Mouse (Mus musculus) kidney, embryonic 15.5 days (tissue): ENCODE measurements at regions not wholly inside any gene's neighbourhood (a gene's known extent, or its start where the extent isn't known, plus 50 kb on each side); places are given as distances from the start of the nearest gene placed in this dataset.

Experiments
- ATAC-seq: fragments of 200-750 bp; cut with Nextera tagmentation; replicated peaks from 2 replicates; pipeline ENCODE4 v1.8.0; 2017; ENCODE audit warnings: moderate TSS enrichment; ENCODE audit not compliant: low FRiP score
- H3K27ac ChIP-seq: fragments of 300-500 bp; sonication (generic); 2 replicates; pipeline ENCODE4 v1.5.1; 2015; ENCODE audit warnings: mild to moderate bottlenecking, inconsistent platforms
- H3K27me3 ChIP-seq: fragments of 300-500 bp; sonication (generic); 2 replicates; pipeline ENCODE4 v1.6.1; 2015; ENCODE audit warnings: inconsistent platforms
- H3K36me3 ChIP-seq: fragments of 300-500 bp; sonication (generic); 2 replicates; pipeline ENCODE4 v1.6.1; 2015; ENCODE audit warnings: inconsistent platforms
- H3K4me1 ChIP-seq: fragments of 300-500 bp; sonication (generic); 2 replicates; pipeline ENCODE4 v1.6.1; 2015; ENCODE audit warnings: inconsistent platforms
- H3K4me2 ChIP-seq: fragments of 300-500 bp; sonication (generic); 2 replicates; pipeline ENCODE4 v1.6.1; 2015; ENCODE audit warnings: moderate library complexity, mild to moderate bottlenecking, inconsistent platforms
- H3K4me3 ChIP-seq: fragments of 300-500 bp; sonication (generic); replicated peaks from 2 replicates; pipeline ENCODE4 v1.5.1; 2015; ENCODE audit warnings: mild to moderate bottlenecking, inconsistent platforms
- H3K9ac ChIP-seq: fragments of 300-500 bp; sonication (generic); 2 replicates; pipeline ENCODE4 v1.6.1; 2015; ENCODE audit warnings: mild to moderate bottlenecking, inconsistent platforms
- H3K9me3 ChIP-seq: fragments of 300-500 bp; sonication (generic); replicated peaks from 2 replicates; pipeline ENCODE4 v1.6.1; 2016; ENCODE audit warnings: inconsistent platforms
- WGBS: fragments of 180-500 bp; shearing (Covaris S2); methylation state at CpG from one replicate; pipeline ENCODE4 v1.1.7; 2015; ENCODE audit warnings: mixed read lengths; 5-methylcytosine and 5-hydroxymethylcytosine counted together

DNA sequence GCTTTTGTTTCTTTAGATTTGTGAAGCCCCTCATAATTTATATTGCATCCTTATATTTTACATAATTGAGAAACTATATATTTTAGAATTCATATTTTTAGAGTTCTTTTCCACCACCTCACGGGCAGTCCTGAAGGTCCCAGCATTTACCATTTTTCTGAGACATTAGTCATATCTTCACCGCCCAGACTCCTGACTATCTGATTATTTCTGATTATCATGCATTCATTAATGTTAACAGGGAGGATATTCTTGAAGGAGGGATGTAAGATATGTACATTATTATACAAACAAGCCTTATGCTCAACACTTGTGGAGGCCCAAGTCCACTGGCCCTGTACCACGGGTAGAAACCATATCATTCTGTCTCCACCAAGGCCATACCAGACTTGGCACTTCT is 743.4 kb downstream of the Hace1 start:
- Histone ChIP-seq H3K27me3 (no peaks in the 10 kb centered on the region), H3K36me3 (no peaks in the 10 kb centered on the region), H3K4me3 (no peak overlapping the region), H3K4me1 (no peaks in the 10 kb centered on the region), H3K4me2 (no peak overlapping the region), H3K27ac (no peak overlapping the region), H3K9me3 (no peaks in the 10 kb centered on the region), H3K9ac (no peak overlapping the region)
- ATAC-seq: no peak
- WGBS: 91% methylated on average over 3 of the region's 3 CpGs

DNA sequence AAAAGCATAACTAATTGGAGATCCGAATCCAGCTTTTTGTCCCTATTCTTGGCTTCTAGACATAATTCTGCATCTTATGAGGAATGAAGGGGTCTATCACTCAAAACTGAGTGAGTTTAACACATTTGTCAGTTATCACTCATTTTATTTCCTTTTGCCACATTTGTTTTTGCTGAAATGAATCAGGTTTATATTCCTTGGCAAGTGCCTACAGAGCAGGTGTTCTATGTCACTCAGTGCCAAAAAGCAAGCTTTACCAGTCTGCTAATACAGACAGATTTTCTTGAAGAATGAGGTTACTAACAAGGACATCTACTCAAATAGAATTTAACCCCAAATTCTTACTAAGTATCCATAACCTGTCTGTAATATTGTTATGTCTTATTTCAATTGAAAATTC is 751.4 kb downstream of the Hace1 start:
- Histone ChIP-seq H3K9ac (no peak overlapping the region), H3K27me3 (no peaks in the 10 kb centered on the region), H3K4me3 (no peak overlapping the region), H3K36me3 (no peaks in the 10 kb centered on the region), H3K4me1 (no peaks in the 10 kb centered on the region), H3K9me3 (no peaks in the 10 kb centered on the region), H3K4me2 (no peak overlapping the region), H3K27ac (no peak overlapping the region)
- 86% methylated on average over 1 of the region's 1 CpGs for WGBS
- ATAC-seq: no peak

DNA sequence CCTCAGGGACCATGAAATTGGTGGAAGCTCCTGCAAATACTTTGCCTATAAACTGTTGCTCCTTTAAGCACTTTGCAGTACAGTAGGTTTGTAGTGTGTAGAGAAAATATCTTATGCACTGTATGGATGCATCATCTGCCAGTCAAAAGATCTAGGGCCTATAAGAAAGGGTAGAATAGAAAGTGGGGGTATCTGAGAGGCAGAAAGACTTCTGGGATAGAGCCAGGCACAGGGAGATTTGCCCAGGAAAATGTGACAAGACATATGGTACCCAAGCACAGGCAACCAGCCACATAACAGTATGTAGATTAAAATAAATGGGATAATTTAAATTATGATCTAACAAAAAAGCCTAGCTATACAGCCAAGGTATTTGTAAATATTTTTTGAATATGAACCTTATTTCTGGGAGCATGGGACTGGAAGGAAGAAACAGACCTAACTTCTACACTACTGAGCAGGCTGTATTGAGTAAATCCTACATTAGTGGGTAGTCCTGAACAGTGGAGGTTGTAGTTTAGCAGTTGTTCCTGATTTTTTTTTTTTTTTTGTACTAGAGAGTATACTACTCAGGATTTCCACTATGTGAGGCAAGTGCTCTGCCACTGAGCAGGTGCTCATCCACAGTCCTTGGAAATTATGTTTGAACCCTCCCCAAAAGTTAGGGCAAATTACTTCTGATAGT is 754.1 kb downstream of the Hace1 start:
- H3K9me3 ChIP-seq: no peaks in the 10 kb centered on the region
- H3K9ac ChIP-seq: no peak overlapping the region
- no peaks in the 10 kb centered on the region for H3K36me3 ChIP-seq
- no peak for ATAC-seq
- H3K27me3 ChIP-seq: no peaks in the 10 kb centered on the region
- H3K4me3 ChIP-seq: no peak overlapping the region
- no peak overlapping the region for H3K4me2 ChIP-seq
- H3K4me1 ChIP-seq: no peaks in the 10 kb centered on the region
- no peak overlapping the region for H3K27ac ChIP-seq

DNA sequence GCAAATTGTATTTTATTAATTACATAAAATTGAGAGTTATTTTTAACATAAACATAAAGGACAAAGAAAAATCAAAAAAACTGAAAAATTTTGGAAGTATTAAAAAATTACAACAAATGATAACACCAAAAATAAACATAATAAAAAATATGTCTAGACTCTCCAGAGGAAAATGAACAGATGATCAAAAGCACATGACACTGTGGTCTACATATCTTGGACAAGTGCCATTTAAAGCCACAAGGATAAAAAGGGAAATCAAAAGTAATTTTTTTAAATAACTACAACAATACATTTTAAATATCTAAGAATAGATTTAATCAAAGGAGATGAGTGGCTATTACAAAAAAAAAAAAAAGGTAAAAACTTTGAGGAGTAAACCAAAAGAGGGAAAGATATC is 755.6 kb downstream of the Hace1 start:
- no peaks in the 10 kb centered on the region for H3K27me3 ChIP-seq
- no peaks in the 10 kb centered on the region for H3K9me3 ChIP-seq
- ATAC-seq: no peak
- no peak overlapping the region for H3K4me2 ChIP-seq
- H3K9ac ChIP-seq: no peak overlapping the region
- no peak overlapping the region for H3K27ac ChIP-seq
- H3K4me3 ChIP-seq: no peak overlapping the region
- no peaks in the 10 kb centered on the region for H3K4me1 ChIP-seq
- no peaks in the 10 kb centered on the region for H3K36me3 ChIP-seq

DNA sequence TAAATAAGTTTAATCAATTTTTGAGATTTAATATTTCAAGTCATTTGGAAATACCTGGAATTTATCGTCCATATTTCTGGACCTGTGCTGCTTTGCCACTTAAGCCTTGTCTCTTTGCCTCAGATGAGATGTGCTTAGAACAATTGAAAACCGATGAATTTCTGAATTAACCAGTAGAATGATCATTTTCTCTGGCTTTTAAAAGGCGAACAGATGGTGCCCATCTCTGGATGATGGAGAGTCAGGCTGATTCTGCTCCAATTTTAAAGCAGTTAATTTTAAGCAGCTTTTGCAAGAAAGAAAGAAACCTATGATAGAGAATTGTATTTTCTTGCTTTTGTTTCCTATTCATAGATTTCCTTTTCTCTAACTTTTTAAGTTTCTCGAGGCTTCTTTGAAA is 767.7 kb downstream of the Hace1 start:
- H3K36me3 ChIP-seq: no peaks in the 10 kb centered on the region
- WGBS: 80% methylated on average over 4 of the region's 4 CpGs
- no peaks in the 10 kb centered on the region for H3K27me3 ChIP-seq
- H3K4me2 ChIP-seq: no peak overlapping the region
- H3K27ac ChIP-seq: no peak overlapping the region
- H3K9ac ChIP-seq: no peak overlapping the region
- H3K4me1 ChIP-seq: no peaks in the 10 kb centered on the region
- no peak for ATAC-seq
- no peaks in the 10 kb centered on the region for H3K9me3 ChIP-seq
- H3K4me3 ChIP-seq: no peak overlapping the region

DNA sequence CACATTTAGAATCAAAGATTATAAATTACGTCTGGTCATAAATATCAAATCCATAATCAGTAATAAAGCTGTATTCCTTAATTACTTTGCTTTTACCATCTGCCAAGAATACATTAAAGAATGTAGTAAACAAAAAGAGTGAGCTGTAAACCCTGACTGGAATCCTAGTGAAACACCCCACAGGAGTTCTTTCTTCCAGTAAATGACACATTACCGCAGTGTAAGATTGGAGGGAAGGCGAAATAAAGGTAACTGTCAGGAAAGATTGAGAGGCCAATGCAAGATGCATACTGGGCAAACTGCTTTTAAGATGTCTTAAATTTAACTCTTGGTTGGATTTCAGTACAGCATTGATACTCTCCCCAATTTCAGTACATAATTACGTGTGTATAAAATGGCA is 772.0 kb downstream of the Hace1 start:
- H3K4me1 ChIP-seq: no peaks in the 10 kb centered on the region
- no peak overlapping the region for H3K4me3 ChIP-seq
- no peaks in the 10 kb centered on the region for H3K36me3 ChIP-seq
- no peaks in the 10 kb centered on the region for H3K9me3 ChIP-seq
- H3K27ac ChIP-seq: no peak overlapping the region
- no peaks in the 10 kb centered on the region for H3K27me3 ChIP-seq
- 76% methylated on average over 4 of the region's 4 CpGs for WGBS
- ATAC-seq: no peak
- no peak overlapping the region for H3K4me2 ChIP-seq
- H3K9ac ChIP-seq: no peak overlapping the region

DNA sequence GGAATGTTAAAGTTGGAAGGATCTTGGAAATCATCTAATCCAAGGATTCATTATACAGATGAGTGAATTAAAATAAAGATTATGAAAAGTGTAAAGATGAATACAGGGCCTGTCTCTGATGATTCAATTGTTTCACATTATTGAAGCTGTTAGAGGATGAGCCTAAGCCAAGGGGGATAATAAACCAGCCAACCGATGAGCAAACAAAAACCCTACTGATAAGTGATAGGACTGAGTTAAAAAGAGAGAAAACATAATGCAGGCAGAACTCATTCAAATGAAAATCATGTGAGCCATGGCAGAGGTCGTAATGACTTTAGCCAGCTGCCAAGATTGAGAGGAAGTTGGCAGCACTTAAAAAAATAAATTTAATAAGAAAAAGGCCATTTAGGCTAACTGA is 772.6 kb downstream of the Hace1 start:
- H3K27ac ChIP-seq: no peak overlapping the region
- WGBS: 54% methylated on average over 2 of the region's 2 CpGs
- H3K36me3 ChIP-seq: no peaks in the 10 kb centered on the region
- no peaks in the 10 kb centered on the region for H3K27me3 ChIP-seq
- H3K9me3 ChIP-seq: no peaks in the 10 kb centered on the region
- H3K4me1 ChIP-seq: no peaks in the 10 kb centered on the region
- no peak overlapping the region for H3K4me2 ChIP-seq
- H3K9ac ChIP-seq: no peak overlapping the region
- H3K4me3 ChIP-seq: no peak overlapping the region
- no peak for ATAC-seq

DNA sequence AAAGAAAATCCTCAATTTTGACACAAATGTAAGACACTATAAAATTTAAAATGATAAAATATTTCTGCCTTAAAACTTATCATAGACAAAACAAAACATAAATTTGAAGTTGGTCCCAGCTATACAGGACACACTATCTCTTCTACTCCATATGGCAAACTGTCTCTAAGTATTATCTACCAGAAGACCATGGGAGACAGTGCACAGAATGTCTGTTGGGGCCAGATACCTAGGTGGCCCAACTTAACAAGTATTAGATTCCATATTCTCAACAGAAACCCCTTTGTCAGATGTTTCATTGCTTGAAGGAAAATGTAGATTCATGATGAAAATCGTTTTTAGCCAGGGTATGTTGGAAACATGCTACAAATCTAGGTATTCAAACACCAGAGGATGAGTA is 779.1 kb downstream of the Hace1 start:
- ATAC-seq: no peak
- no peak overlapping the region for H3K27ac ChIP-seq
- H3K27me3 ChIP-seq: no peaks in the 10 kb centered on the region
- no peak overlapping the region for H3K4me3 ChIP-seq
- H3K36me3 ChIP-seq: no peaks in the 10 kb centered on the region
- WGBS: 78% methylated on average over 1 of the region's 1 CpGs
- no peak overlapping the region for H3K4me2 ChIP-seq
- no peaks in the 10 kb centered on the region for H3K9me3 ChIP-seq
- H3K9ac ChIP-seq: no peak overlapping the region
- H3K4me1 ChIP-seq: no peaks in the 10 kb centered on the region

DNA sequence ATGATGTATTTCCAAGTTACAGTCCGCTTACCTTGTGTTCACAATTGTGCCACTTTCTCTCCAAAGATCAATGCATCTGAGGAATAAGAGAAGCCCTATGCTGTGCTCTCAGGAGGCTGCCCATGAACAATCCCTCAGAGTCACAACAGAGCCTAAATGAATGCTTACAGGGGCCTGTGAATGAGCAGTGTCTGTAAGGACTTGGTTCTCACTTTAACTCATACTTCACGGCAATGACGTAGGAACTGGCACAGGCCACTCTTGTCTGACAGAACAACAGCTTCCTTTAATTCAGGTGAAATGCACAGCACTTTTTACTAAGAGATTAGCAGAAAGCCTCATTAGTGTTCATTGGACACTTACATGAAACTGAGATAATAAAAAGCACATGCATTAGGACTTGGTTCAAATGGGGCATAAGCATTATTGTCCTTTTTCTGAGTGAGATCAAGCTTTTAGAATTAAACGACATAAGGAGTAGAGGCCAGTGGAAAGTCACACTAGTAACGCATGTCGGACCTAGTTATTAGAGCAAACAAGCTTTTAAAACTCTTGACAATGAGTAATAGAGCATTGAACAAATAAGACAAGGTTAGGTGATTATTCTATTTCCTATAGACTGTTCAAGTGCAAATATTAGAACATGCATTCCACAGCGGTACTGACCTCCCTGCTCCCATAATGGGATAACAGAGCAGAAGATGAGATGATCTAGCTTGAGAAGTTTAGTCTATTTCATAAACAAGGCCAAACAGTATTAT is 796.3 kb downstream of the Hace1 start:
- Histone ChIP-seq H3K36me3 (no peaks in the 10 kb centered on the region), H3K9ac (no peak overlapping the region), H3K4me1 (no peaks in the 10 kb centered on the region), H3K9me3 (no peaks in the 10 kb centered on the region), H3K4me3 (no peak overlapping the region), H3K27ac (no peak overlapping the region), H3K4me2 (no peak overlapping the region), H3K27me3 (no peaks in the 10 kb centered on the region)
- WGBS: 74% methylated on average over 7 of the region's 7 CpGs
- no peak for ATAC-seq

DNA sequence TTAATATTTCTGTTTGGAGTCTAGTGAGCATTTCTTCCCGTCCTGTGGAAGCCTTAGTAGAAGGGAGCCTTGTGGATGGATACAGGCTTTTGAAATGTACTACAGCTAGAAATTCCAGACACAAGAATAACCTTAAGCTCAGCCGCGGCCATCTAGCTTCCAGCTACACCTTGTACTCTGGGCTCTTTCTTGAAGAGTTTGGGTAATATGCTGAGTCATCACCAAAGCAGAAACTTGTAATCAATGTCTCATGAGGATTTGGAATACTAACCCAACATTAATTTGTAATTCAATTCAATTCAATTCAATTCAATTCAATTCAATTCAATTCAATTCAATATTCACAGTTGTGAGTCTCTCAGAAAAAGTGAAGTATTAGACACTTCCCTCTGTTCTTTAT is 797.0 kb downstream of the Hace1 start:
- Histone ChIP-seq H3K27me3 (no peaks in the 10 kb centered on the region), H3K9ac (no peak overlapping the region), H3K4me3 (no peak overlapping the region), H3K27ac (no peak overlapping the region), H3K4me1 (no peaks in the 10 kb centered on the region), H3K36me3 (no peaks in the 10 kb centered on the region), H3K9me3 (no peaks in the 10 kb centered on the region), H3K4me2 (no peak overlapping the region)
- 86% methylated on average over 3 of the region's 3 CpGs for WGBS
- ATAC-seq: no peak

DNA sequence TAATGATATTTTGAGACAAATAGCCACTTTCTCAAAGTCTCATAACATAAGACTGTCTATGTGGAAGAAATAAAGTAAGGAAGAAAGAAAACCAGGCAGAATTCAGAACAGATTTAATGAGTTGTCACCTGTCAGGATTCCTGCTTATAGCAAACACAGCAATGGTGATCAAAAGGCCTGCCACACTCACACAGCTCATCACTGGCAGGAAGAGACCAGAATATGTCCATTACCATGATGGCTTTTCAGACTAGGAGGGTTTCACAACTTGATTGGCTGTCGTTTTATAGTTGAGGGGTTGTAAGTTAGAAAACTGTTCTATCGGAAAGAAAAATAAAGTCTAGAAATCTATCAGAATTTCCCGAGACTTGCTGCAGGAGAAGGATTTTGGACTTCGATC is 819.5 kb downstream of the Hace1 start:
- Histone ChIP-seq H3K4me2 (no peak overlapping the region), H3K4me3 (no peak overlapping the region), H3K36me3 (no peaks in the 10 kb centered on the region), H3K4me1 (no peaks in the 10 kb centered on the region), H3K27ac (no peak overlapping the region), H3K9me3 (no peaks in the 10 kb centered on the region), H3K27me3 (no peaks in the 10 kb centered on the region), H3K9ac (no peak overlapping the region)
- whole genome bisulfite sequencing: 82% methylated on average over 4 of the region's 4 CpGs
- no peak for ATAC-seq

DNA sequence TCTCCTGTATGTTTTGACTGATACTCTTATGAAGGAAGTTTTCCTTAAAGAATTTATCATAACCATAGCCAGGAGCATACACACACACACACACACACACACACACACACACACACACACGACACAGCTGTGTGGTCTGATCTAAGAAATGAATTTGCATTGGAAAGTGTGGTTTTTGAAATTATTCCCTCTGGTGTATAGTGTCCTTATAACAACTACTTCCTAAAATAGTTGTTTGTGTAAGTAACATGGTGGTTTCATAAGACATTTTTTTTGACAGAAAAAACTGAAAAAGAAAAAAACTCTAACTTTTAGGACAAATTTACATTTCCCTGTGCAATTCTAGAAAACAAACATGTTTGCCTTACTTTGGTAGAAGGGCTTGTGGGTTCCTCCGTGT is 826.3 kb downstream of the Hace1 start:
- Histone ChIP-seq H3K36me3 (no peaks in the 10 kb centered on the region), H3K9ac (no peak overlapping the region), H3K27me3 (no peaks in the 10 kb centered on the region), H3K4me2 (no peak overlapping the region), H3K4me3 (no peak overlapping the region), H3K9me3 (no peaks in the 10 kb centered on the region), H3K4me1 (no peaks in the 10 kb centered on the region), H3K27ac (no peak overlapping the region)
- ATAC-seq: no peak
- 80% methylated on average over 2 of the region's 2 CpGs for WGBS
